Mouse (Mus musculus) ES-Bruce4 (cell line): ENCODE data around the gene Psmd9.

Experiments
- CTCF ChIP-seq: IDR thresholded peaks from one replicate; pipeline ENCODE4 v1.8.1; 2011; ENCODE audit warnings: low read depth, low read length
- POLR2A ChIP-seq: IDR thresholded peaks from one replicate; pipeline ENCODE4 v1.8.1; 2011; ENCODE audit warnings: low read length; ENCODE audit not compliant: insufficient read depth

DNA sequence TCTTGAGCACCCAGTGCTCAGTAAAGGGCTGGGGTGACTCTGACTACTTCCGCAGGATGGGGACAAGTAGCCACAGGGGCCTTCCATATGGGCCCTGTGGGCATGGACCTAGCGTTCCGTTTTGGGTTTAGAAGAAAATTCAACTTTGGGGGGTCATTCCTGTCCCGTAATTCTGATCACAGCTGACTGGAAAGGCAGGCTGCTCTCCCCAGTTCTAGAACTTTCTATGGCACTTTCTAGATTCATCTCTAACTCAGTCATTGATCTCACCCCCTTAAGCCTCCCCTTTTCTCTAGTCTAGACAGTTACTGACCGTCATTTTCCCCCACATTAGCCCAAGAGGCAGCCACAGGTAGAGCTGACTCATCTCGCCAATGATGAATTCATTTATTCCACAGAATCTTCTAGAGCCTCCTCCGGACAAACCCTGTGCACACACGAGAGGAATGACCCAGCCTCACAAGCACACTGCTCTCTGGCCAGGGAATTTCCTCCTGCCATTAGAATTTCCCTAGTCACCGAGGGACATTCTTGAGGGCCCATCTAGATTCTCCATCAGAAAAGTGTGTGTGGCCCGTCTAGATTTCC lies 39.9 kb upstream of the Psmd9 start:
- TF ChIP-seq POLR2A (no peak), CTCF (no peak)
